Mouse (Mus musculus) lung, postnatal 0 days (tissue): ENCODE measurements around the gene Anks6. TPM values are rescaled to one million over a fixed set of nuclear protein-coding genes. Genes with fewer than 3 reads are reported as not detected.

Experiments
- ATAC-seq: fragments of 200-750 bp; cut with Nextera tagmentation; 2 replicates; pipeline ENCODE4 v1.8.0; 2017; ENCODE audit warnings: moderate library complexity
- DNase-seq: peaks from one replicate; pipeline ENCODE4 v3.0.0-alpha.2; 2016; ENCODE audit warnings: low spot score
- H3K27ac ChIP-seq: fragments of 300-500 bp; sonication (generic); 2 replicates; pipeline ENCODE4 v1.5.1; 2014; ENCODE audit warnings: antibody characterized with exemption, mild to moderate bottlenecking, low read length, mixed read lengths
- H3K27me3 ChIP-seq: fragments of 300-500 bp; sonication (generic); replicated peaks from 2 replicates; pipeline ENCODE4 v1.6.1; 2014; ENCODE audit warnings: low read length, mixed read lengths; ENCODE audit not compliant: insufficient read depth
- H3K36me3 ChIP-seq: fragments of 300-500 bp; sonication (generic); 2 replicates; pipeline ENCODE4 v1.6.1; 2014; ENCODE audit warnings: low read length, mixed read lengths; ENCODE audit not compliant: insufficient read depth
- H3K4me1 ChIP-seq: fragments of 300-500 bp; sonication (generic); 2 replicates; pipeline ENCODE4 v1.6.1; 2014; ENCODE audit warnings: antibody characterized with exemption, low read depth, low read length, mixed read lengths; ENCODE audit not compliant: insufficient read depth
- H3K4me2 ChIP-seq: fragments of 300-500 bp; sonication (generic); replicated peaks from 2 replicates; pipeline ENCODE4 v1.6.1; 2014; ENCODE audit warnings: low read depth, mild to moderate bottlenecking, low read length, moderate library complexity, mixed read lengths
- H3K4me3 ChIP-seq: fragments of 300-500 bp; sonication (generic); 2 replicates; pipeline ENCODE4 v1.5.1; 2014; ENCODE audit warnings: low read depth, low read length
- H3K9ac ChIP-seq: fragments of 300-500 bp; sonication (generic); replicated peaks from 2 replicates; pipeline ENCODE4 v1.6.1; 2014; ENCODE audit warnings: low read depth, mild to moderate bottlenecking
- H3K9me3 ChIP-seq: fragments of 300-500 bp; sonication (generic); 2 replicates; pipeline ENCODE4 v1.6.1; 2016; ENCODE audit warnings: low read length, mixed read lengths
- CTCF ChIP-seq: IDR thresholded peaks from 2 replicates; pipeline ENCODE4 v1.5.1; 2016; ENCODE audit warnings: antibody characterized with exemption, mild to moderate bottlenecking
- EP300 ChIP-seq: IDR thresholded peaks from 2 replicates; pipeline ENCODE4 v1.6.1; 2016; ENCODE audit warnings: antibody characterized with exemption, mild to moderate bottlenecking, control low read depth
- WGBS: fragments of 180-500 bp; shearing (Covaris S2); extraction: QIAGEN DNeasy Blood & Tissue Kit; methylation state at CpG from one replicate; pipeline ENCODE4 v1.1.7; 2014; 5-methylcytosine and 5-hydroxymethylcytosine counted together
- polyA plus RNA-seq: library from polyadenylated mRNA; unstranded; fragments of >200 nt; fragmentation: Nextera tagmentation; extraction: Ambion mirVana; gene quantifications from 2 replicates; pipeline ENCODE4 v1.2.1, GENCODE M21; 2015

The Anks6 gene
- polyA plus RNA-seq, 1 experiment from 2014 or later = 1.4 TPM

DNA sequence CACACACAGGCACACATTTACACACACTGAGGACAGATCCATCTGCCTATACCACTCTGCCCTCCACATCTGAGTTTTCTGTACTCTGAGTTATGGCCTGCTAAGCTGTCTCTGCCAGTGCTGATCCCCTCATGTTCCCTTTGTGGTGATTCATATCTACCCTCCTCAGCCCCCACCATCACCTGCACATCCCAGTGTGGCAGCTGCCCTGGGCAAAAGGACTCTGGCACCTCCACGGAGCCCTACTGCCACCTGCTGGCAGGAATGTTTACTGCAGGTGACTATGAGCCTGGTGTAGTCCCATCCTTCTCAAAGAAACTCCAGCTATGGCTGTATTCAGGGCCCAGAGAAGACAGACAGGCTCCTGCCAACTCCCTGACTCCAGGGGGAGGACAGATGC is 7.1 kb downstream of the Anks6 start:
- H3K9me3 ChIP-seq = no peaks in the 10 kb centered on the region
- H3K4me1 ChIP-seq = no peaks in the 10 kb centered on the region
- H3K36me3 ChIP-seq = no peaks in the 10 kb centered on the region
- H3K4me3 ChIP-seq = no peak overlapping the region
- 0 out of 2 replicates have a peak, but pooled peaks cover 3% of the 10 kb centered on the region for H3K27me3 ChIP-seq
- DNase-seq = peak; percentile 62
- no peak for TF ChIP-seq EP300
- peak; percentile 98 for TF ChIP-seq CTCF
- no peak overlapping the region for H3K4me2 ChIP-seq
- ATAC-seq = peak; percentile 60
- H3K9ac ChIP-seq = no peak overlapping the region
- no peak overlapping the region for H3K27ac ChIP-seq
- 0% methylated on average over 1 of the region's 1 CpGs for WGBS

DNA sequence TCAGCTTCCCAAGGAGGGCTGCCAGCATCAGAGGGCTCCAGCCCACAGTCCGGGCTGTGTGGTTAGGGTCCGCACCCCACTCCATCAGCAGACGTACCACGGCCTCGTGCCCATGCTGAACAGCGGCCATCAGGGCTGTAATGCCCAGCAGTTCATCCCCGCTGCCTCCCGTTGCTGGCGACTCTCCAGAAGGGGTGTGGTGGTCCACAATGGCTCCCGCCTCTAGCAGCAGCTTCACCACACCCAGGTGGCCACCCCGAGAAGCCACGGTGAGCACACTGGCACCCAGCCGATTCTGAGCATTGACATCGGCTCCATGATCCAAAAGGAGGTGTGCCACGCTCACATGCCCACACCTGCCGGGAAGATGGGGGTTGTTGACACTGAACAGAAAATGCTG is 8.0 kb downstream of the Anks6 start:
- WGBS = 90% methylated on average over 16 of the region's 16 CpGs
- Histone ChIP-seq H3K4me2 (no peak overlapping the region), H3K4me3 (no peak overlapping the region), H3K27ac (no peak overlapping the region), H3K36me3 (no peaks in the 10 kb centered on the region), H3K4me1 (no peaks in the 10 kb centered on the region), H3K9ac (no peak overlapping the region), H3K9me3 (no peaks in the 10 kb centered on the region), H3K27me3 (no peaks in the 10 kb centered on the region)
- no peak for DNase-seq
- ATAC-seq = no peak
- no peak for TF ChIP-seq EP300
- TF ChIP-seq CTCF = no peak

DNA sequence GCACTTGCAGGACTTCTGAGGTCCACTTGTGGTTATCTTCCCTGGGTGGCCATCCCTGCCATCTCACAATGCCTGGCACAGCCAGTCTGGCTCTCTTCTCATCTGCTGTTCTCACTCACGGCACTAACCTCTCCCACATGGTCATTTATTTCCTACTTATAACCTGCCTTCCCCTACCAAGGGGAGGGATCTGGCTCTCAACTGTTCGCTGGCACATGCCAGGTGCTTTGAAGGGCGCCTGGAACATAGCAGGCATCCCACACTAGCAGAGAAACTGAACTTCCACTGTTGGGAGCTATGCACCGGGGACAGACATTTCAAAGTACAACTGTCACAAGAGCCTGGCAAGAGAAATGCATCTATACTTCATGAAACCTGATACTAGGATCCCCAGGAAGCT is 9.5 kb downstream of the Anks6 start:
- Histone ChIP-seq H3K4me2 (no peak overlapping the region), H3K27me3 (no peaks in the 10 kb centered on the region), H3K4me3 (no peak overlapping the region), H3K36me3 (no peaks in the 10 kb centered on the region), H3K4me1 (no peaks in the 10 kb centered on the region), H3K9me3 (no peaks in the 10 kb centered on the region), H3K27ac (no peak overlapping the region), H3K9ac (no peak overlapping the region)
- ATAC-seq = no peak
- TF ChIP-seq EP300 = no peak
- TF ChIP-seq CTCF = no peak
- no peak for DNase-seq
- WGBS = 70% methylated on average over 4 of the region's 4 CpGs

DNA sequence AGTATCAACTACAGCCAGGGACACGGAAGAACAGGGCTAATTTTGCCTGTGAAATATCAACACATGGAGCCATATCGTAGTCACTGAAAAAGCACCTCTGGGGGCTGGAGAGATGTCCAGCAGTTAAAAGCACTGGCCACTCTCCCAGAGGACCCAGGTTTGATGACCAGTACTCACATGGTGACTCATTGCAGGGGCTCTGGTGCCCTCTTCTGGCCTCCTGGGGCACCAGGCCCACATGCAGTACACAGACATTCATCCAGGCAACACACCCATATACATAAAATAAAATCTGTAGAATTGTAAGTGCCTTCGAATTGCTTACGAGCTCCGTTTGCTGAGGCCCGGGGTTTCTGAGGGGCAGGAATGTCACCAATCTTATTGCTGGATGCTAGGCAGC is 10.3 kb downstream of the Anks6 start:
- Histone ChIP-seq H3K36me3 (no peaks in the 10 kb centered on the region), H3K27me3 (no peaks in the 10 kb centered on the region), H3K27ac (no peak overlapping the region), H3K9me3 (no peaks in the 10 kb centered on the region), H3K4me3 (no peak overlapping the region), H3K9ac (no peak overlapping the region), H3K4me2 (no peak overlapping the region), H3K4me1 (no peaks in the 10 kb centered on the region)
- peak; percentile 54 for TF ChIP-seq CTCF
- TF ChIP-seq EP300 = no peak
- DNase-seq (no peak), ATAC-seq (no peak)
- 74% methylated on average over 6 of the region's 6 CpGs for WGBS

DNA sequence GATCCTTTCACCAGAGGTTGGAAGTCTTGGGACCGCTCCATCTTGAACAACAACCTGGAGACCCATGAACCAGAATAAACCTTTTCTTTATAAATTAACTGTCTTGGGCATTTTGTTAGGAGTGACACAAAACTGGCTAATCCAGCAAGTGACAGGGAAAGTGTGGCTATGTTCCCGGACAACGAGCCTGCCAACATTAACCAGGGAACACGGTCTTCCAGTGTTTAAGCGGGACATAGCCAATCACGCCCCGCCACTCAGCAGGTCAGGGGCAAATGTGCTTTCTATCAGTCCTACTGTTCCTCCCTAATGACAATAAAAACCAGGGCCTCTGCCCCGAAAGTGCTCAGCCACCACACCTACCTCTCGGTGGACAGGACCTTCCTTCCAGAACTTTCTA is 13.4 kb downstream of the Anks6 start:
- Histone ChIP-seq H3K27ac (no peak overlapping the region), H3K27me3 (no peaks in the 10 kb centered on the region), H3K4me3 (no peak overlapping the region), H3K4me2 (no peak overlapping the region), H3K4me1 (no peaks in the 10 kb centered on the region), H3K9ac (no peak overlapping the region), H3K9me3 (no peaks in the 10 kb centered on the region), H3K36me3 (no peaks in the 10 kb centered on the region)
- no peak for TF ChIP-seq EP300
- TF ChIP-seq CTCF = no peak
- 87% methylated on average over 9 of the region's 9 CpGs for WGBS
- no peak for ATAC-seq
- DNase-seq = no peak

DNA sequence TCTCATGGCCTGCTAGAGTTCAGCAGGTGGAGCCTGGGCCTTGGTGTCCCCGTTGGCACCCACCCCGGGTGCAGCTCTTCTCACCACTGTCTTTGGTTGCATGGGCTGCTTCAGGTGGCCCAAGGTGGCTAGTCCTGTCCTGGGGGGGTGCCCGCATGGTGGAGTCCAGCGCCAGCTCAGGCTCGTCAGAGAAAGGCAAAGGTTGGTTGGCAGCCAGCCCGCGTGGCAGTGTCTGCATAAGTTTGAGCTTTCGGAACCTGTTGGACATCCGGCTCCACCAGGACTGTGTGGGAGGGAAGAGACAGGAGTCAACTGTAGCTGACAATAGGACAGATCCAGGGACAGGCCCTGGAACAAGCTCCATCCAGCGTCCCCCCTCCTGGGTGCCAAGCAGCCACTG is 17.6 kb downstream of the Anks6 start:
- Histone ChIP-seq H3K4me1 (no peaks in the 10 kb centered on the region), H3K27ac (no peak overlapping the region), H3K4me2 (no peak overlapping the region), H3K4me3 (no peak overlapping the region), H3K36me3 (no peaks in the 10 kb centered on the region), H3K27me3 (no peaks in the 10 kb centered on the region), H3K9ac (no peak overlapping the region), H3K9me3 (no peaks in the 10 kb centered on the region)
- no peak for TF ChIP-seq CTCF
- DNase-seq (no peak), ATAC-seq (no peak)
- WGBS = 86% methylated on average over 10 of the region's 10 CpGs

DNA sequence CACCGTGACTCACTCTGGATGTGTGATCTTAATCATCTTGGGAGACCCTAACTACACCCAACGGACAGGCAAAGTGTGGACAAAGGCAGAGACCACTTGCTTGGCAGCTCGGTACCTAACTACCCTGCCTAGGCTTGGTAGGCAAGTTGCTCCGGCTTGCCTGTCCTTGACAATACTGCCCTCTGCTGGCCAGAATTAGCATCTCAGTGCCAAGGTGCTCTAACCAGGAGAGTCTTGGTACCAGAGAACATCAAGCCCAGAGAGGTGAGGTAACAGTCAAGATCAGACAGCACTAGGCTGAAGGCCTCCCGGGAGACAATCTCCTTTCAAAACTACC is 19.9 kb downstream of the Anks6 start:
- no peaks in the 10 kb centered on the region for H3K9me3 ChIP-seq
- no peak overlapping the region for H3K4me3 ChIP-seq
- DNase-seq (peak; percentile 70), ATAC-seq (peak; percentile 28; the same call in 1 of the 2 replicates)
- H3K36me3 ChIP-seq = no peaks in the 10 kb centered on the region
- no peak for TF ChIP-seq EP300
- TF ChIP-seq CTCF = peak; percentile 97
- WGBS = 15% methylated on average over 5 of the region's 5 CpGs
- H3K9ac ChIP-seq = no peak overlapping the region
- H3K27me3 ChIP-seq = no peaks in the 10 kb centered on the region
- H3K27ac ChIP-seq = no peak overlapping the region
- H3K4me1 ChIP-seq = no peaks in the 10 kb centered on the region
- H3K4me2 ChIP-seq = no peak overlapping the region
